Mouse (Mus musculus) macrophage (primary cell): Measurements from ENCODE around the gene Strn4. TPM values are rescaled to one million over a fixed set of nuclear protein-coding genes. Genes with fewer than 3 reads are reported as not detected.

ENCODE experiments used
- H3K27ac ChIP-seq: fragments of 350-480 bp; formaldehyde crosslinking; 2 replicates; pipeline ENCODE4 v1.9.0; 2021
- H3K36me3 ChIP-seq: fragments of 350-480 bp; formaldehyde crosslinking; 2 replicates; pipeline ENCODE4 v1.9.0; 2021; ENCODE audit errors: inconsistent target
- H3K4me3 ChIP-seq: fragments of 350-480 bp; formaldehyde crosslinking; 2 replicates; pipeline ENCODE4 v1.9.0; 2021; ENCODE audit errors: inconsistent target
- H3K79me2 ChIP-seq: fragments of 350-480 bp; formaldehyde crosslinking; 2 replicates; pipeline ENCODE4 v1.9.0; 2021; ENCODE audit errors: inconsistent target
- WGBS: methylation state at CpG from one replicate; pipeline ENCODE4 v1.1.7; 2026; ENCODE audit warnings: inconsistent platforms; ENCODE audit not compliant: missing documents; 5-methylcytosine and 5-hydroxymethylcytosine counted together
- polyA plus RNA-seq: library from polyadenylated mRNA; stranded (reverse); fragments of 250-400 nt; gene quantifications from 3 replicates; pipeline ENCODE4 v1.2.4, GENCODE M21; 2018; ENCODE audit warnings: inconsistent platforms
- total RNA-seq, 78 experiments: library from RNA; depleted of rRNA; stranded (reverse); fragments of 250-400 nt; gene quantifications; 1 replicate in 9 of 78; 2 replicates in 24 of 78; 3 replicates in 43 of 78; 4 replicates in 2 of 78; pipeline ENCODE4 v1.2.4; 2018; ENCODE audit warnings: inconsistent platforms in 56 of 78

Strn4 gene
- 100 to 1,000 TPM in 24 of 26 experiments, 10 to 100 TPM in 2; 81.7 to 358 (median 193) TPM for total RNA-seq (2018; cell fraction: chromatin; rRNA removed)
- total RNA-seq (2018; cell fraction: cytosol; rRNA removed): 10 to 100 TPM; 30.5 to 51.8 (median 41.1) TPM
- 100 to 1,000 TPM in 11 of 26 experiments, 10 to 100 TPM in 15; 51.2 to 188 (median 95.8) TPM for total RNA-seq (2018; cell fraction: nucleus; rRNA removed)
- 26.7 to 43.9 TPM (median 39.6 TPM) in 3 replicates for polyA plus RNA-seq

DNA sequence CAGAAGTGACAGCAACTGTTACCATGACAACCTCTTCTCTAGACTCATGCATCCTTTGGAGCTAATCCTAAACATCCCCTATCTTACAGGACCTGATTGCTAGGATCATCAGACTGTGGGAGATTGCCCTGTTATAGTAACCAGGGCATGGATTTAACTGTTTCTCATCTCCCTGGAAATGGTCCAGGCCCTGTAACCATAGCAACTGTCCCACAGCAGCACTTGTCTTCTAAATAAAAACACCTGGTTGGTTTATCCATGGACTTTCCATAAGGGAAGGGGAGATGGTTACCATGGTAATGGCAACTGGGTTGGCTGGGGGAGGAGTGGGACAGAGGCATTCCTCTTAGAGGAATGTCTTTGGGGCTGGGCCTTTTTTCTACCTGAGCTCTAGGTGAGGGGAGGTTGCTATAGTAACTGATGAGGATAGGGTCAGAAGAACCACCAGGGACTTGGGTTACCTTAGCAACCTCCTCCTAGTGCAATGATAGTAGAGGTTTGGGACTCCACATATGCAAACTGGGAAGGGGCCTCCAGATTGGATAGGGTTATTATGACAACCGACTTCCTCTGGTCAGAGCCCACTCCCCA, at the start of gene Strn4:
Gene Strn4, plus strand, starts transcription at position 539 of the 591 bp plus-strand sequence.
- peak within 1 kb of the TSS; percentile 90 for H3K4me3 ChIP-seq
- WGBS: 0% methylated on average over 1 of the region's 1 CpGs

DNA sequence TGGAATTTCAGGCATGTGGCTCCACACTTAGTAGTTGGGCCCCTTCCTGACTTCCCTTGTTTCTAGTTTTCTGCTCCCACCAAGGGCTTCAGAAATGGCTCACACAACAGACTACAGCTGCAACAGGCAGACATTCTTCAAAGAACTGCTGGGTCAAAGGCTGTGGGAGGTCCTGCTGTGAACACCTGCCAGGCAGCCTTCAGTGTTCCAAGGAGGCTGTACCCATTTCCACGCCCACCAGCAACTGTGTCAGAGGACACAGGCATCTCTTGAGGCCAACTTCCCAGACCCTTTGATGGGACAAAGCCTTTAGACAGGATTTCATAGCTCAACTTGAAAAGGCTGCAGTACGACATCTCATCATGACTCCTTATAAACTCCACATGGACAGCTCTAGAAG, 49.2 kb upstream of the Strn4 start:
- 95% methylated on average over 2 of the region's 2 CpGs for WGBS
- no peaks in the 10 kb centered on the region for H3K79me2 ChIP-seq

More for the DNA sequence above, at the start of gene Strn4:
- Histone ChIP-seq H3K27ac (peak within 1 kb of the TSS; percentile 37; the same call in 1 of the 2 replicates), H3K79me2 (peaks cover 37% of the 10 kb centered on the region), H3K36me3 (0 out of 2 replicates have a peak, but pooled peaks cover 5% of the 10 kb centered on the region)

DNA sequence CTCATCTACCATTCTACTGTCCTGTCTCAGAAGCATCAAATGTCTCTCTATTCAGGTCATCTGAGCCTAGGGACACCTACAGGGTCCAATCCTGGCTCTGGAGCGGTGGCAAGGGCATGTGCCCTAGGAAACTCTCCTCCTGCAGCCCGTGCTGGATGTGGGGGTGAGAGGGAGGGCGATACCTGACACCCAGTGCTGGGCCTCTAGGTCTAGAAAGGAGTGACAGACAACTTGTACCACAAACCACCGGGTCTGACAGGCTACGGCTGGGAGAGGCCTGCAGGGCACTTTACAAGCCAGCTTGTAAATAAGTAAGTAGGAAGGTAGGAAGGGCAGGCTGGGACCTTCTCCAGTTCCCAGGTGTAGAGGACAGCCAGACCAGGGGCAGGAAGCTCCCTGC, 39.8 kb upstream of the Strn4 start:
- H3K27ac ChIP-seq: no peak overlapping the region
- 46% methylated on average over 5 of the region's 5 CpGs for WGBS

More for the DNA sequence above, 49.2 kb upstream of the Strn4 start:
- H3K27ac ChIP-seq: no peak overlapping the region
- H3K36me3 ChIP-seq: no peaks in the 10 kb centered on the region
- no peak overlapping the region for H3K4me3 ChIP-seq

DNA sequence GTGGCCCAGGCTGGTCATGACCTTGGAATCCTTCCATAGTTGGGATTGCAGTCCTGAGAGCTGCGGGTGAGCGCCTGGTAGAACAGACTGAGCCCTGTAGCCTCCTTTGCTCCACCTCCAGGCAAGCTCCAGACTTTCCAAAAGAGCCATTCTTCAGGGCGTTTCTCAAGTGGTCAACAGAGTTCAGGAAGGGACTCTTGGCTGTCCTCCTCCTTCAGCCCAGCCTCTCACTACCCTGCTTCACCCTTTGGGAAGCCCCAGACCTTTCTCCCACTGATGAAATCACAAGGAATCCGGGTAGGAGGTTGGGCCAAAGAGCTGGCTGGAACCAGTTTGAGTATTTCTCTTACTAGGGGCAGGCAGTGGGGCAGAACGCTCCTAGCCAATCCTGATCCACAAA, 35.6 kb upstream of the Strn4 start:
- 97% methylated on average over 5 of the region's 5 CpGs for WGBS
- Histone ChIP-seq H3K79me2 (peaks cover 28% of the 10 kb centered on the region), H3K4me3 (no peak overlapping the region), H3K36me3 (no peaks in the 10 kb centered on the region), H3K27ac (no peak overlapping the region)

More for the DNA sequence above, 39.8 kb upstream of the Strn4 start:
- Histone ChIP-seq H3K4me3 (no peak overlapping the region), H3K36me3 (no peaks in the 10 kb centered on the region), H3K79me2 (no peaks in the 10 kb centered on the region)

DNA sequence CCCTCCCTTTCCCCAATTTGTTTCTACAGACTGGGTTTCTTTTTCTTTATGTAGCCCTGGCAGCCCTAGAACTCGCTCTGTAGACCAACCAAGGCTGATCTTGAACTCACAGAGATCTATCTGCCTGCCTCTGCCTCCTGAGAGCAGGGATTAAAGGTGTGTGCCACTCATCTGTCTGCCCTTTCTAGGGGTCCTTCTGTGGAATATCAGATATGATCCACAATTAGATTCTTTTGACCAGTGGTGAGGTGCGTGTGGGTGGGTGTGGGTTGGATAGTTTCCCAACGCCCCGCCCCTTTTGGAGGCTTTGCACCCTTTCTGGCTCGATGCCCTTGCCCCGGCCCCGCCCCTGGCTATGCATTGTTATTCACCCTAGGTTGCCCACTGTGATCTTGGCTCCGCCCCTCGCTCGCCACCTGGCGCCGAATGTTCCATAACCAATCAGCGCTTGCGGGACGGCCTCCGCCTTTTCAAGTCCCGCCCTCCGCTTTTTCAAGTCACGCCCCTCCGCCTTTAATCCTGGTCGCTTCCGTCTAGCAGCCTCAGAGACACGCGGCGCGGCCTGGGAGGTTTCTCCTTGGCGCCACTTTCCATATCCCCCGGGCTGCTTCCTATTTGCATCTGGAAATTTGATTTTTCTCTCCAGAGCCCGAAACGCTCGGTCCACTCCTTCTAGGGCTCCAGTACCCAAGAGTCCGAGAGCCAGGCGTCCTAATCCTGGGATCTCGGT, 34.7 kb upstream of the Strn4 start, which contains the start of gene Slc1a5:
Gene Slc1a5, plus strand, starts transcription at position 516 of the 730 bp plus-strand sequence.
- Histone ChIP-seq H3K4me3 (peak within 1 kb of the TSS; percentile 72), H3K27ac (peak within 1 kb of the TSS; percentile 25), H3K79me2 (peaks cover 28% of the 10 kb centered on the region), H3K36me3 (no peaks in the 10 kb centered on the region)
- WGBS: 3% methylated on average over 30 of the region's 34 CpGs

DNA sequence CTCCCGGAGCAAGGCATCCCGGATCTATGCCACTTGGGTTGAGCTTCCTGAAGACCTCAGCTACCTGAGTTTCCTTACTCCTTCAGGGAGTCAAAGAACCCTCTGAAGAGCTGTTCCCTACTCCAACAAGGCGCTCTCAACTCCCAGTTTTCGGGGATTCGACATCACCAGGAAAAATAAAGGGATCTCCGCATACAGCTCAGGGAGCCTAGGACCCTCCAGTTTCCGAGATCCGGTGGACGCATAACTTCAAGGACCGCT, 34.2 kb upstream of the Strn4 start:
- Histone ChIP-seq H3K27ac (peak overlapping the region; percentile 25; the same call in 1 of the 2 replicates), H3K36me3 (no peaks in the 10 kb centered on the region), H3K4me3 (peak overlapping the region; percentile 72), H3K79me2 (peaks cover 28% of the 10 kb centered on the region)
- WGBS: under 1% methylated on average over 10 of the region's 10 CpGs

DNA sequence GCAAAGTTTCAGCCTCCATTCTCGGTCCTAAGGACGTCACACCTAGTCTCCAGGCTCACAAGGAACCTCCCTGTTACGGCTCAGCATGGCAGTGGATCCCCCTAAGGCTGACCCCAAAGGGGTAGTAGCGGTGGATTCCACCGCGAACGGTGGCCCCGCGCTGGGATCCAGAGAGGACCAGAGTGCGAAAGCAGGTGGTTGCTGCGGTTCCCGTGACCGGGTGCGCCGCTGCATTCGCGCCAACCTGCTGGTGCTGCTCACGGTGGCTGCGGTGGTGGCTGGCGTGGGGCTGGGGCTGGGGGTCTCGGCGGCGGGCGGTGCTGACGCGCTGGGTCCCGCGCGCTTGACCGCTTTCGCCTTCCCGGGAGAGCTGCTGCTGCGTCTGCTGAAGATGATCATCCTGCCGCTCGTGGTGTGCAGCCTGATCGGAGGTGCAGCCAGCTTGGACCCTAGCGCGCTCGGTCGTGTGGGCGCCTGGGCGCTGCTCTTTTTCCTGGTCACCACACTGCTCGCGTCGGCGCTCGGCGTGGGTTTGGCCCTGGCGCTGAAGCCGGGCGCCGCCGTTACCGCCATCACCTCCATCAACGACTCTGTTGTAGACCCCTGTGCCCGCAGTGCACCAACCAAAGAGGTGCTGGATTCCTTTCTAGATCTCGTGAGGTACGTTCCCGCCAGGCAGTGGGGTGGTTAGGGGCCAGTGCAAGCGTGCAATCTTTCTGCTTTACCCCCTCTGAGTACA, 33.7 kb upstream of the Strn4 start:
- Histone ChIP-seq H3K79me2 (peaks cover 28% of the 10 kb centered on the region), H3K27ac (peak overlapping the region; percentile 59), H3K4me3 (peak overlapping the region; percentile 72), H3K36me3 (no peaks in the 10 kb centered on the region)
- WGBS: under 1% methylated on average over 60 of the region's 60 CpGs

DNA sequence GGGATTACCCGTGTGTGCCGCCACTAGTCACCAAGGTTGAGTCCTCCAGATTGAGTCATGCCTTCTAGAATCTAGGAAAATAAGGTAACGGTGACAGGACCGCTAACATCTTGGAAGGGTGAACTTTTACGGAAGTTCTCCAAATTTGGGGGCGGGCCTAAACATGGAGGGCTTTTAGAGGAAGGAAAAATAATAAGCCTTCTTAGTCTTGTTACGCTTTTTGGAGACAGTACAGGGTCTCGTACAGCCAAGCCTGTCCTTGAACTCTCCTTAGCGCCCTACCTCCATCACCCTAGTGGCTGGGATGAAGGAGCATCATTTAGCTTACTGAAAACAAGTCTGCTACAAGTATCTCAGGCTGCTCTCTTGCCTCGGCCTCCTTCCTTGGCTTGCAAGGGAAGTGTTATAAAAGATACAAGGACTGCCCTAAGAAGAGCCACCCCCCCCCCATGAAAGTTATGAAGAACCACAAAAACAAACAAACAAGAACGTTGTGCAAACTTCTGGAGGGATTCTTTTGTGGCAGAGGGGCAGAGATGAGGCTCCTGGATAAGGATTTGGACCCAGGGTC, 33.0 kb upstream of the Strn4 start:
- under 1% methylated on average over 11 of the region's 11 CpGs for WGBS
- H3K79me2 ChIP-seq: peaks cover 28% of the 10 kb centered on the region

DNA sequence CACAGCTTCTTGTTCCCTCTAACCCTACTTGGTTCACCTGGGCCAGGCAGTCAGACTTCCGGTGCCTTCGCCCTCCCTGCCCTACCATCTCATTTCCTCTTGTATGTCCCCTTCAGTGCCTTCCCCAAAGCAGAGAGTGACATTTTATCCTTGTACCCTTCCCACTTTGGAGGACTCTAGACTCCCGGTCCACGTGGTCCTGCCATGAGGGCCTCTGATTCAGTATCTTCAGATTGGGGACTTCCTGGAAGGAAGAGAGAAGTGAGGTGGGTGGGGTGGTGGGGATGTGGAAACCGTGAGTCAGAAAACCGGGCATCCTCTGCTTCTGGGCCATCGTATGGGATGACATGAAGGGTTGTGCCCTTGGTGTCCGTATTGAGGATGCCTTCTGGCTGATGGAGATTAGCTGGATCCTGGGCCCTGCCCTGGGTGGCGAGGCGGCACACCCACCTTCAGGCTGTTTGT, 32.4 kb upstream of the Strn4 start:
- 24% methylated on average over 9 of the region's 10 CpGs for WGBS
- H3K27ac ChIP-seq: peak overlapping the region; percentile 59
- no peaks in the 10 kb centered on the region for H3K36me3 ChIP-seq
- peak overlapping the region; percentile 72 for H3K4me3 ChIP-seq
- H3K79me2 ChIP-seq: peaks cover 28% of the 10 kb centered on the region

More for the DNA sequence above, 33.0 kb upstream of the Strn4 start:
- Histone ChIP-seq H3K4me3 (peak overlapping the region; percentile 72), H3K36me3 (no peaks in the 10 kb centered on the region), H3K27ac (peak overlapping the region; percentile 59)

DNA sequence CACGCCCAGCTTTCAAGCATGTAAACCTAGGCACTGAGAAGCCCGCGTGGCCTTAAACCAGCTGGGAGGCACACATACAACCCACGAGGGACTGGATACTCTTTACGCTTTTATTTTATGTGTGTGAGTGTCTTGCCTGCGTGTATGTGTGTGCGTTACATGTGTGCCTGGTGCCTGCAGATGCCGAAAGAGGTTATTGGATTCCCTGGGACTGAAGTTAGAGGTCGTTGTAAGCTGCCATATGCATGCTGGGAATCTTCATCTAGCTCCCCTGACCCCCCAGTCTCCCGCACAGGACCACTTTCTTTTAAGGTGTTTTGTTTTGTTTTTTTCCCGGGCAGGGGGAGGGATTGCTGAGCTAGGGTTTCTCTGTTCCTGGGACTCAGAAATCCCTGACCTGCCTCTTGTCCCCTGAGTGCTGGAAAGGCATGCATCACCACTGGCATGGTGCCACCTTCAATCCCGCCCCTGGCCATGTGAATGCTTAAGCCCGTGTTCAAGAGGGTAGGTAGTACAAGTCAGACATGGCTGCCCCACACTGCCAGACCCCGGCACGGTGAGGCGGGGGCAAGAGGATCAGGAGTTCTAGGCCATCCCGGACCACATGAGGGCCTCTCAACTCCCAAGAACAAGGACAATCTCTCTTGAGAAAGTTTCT, 31.8 kb upstream of the Strn4 start:
- Histone ChIP-seq H3K4me3 (peak overlapping the region; percentile 72), H3K27ac (peak overlapping the region; percentile 59), H3K36me3 (no peaks in the 10 kb centered on the region), H3K79me2 (peaks cover 28% of the 10 kb centered on the region)
- WGBS: 54% methylated on average over 17 of the region's 17 CpGs

DNA sequence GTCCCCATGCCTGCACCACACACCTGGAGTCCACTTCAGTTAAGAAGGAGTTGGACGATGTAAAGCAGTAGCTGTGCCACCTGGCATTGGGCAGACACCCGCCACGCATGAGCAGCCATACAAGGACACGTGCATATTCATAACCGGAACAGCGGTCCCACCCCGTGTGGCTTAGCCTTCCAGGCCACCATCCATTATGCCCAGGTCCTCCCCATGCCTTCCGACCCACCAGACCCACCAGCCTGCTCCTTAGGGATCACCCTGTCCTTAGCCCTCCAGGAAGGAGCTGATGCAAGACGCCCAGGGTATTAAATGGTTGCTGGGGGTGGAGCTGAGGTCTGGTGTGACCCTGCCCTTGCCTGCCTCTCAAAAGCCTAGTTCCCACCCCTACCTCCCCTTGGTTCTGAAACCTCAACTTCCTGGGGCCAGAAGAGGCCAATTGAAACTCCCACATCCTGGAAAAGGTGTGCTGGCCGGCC, 31.2 kb upstream of the Strn4 start:
- no peaks in the 10 kb centered on the region for H3K36me3 ChIP-seq
- no peak overlapping the region; the same call in 1 of the 2 replicates for H3K4me3 ChIP-seq
- H3K79me2 ChIP-seq: peaks cover 28% of the 10 kb centered on the region
- WGBS: 61% methylated on average over 10 of the region's 10 CpGs
- peak overlapping the region; percentile 59 for H3K27ac ChIP-seq

DNA sequence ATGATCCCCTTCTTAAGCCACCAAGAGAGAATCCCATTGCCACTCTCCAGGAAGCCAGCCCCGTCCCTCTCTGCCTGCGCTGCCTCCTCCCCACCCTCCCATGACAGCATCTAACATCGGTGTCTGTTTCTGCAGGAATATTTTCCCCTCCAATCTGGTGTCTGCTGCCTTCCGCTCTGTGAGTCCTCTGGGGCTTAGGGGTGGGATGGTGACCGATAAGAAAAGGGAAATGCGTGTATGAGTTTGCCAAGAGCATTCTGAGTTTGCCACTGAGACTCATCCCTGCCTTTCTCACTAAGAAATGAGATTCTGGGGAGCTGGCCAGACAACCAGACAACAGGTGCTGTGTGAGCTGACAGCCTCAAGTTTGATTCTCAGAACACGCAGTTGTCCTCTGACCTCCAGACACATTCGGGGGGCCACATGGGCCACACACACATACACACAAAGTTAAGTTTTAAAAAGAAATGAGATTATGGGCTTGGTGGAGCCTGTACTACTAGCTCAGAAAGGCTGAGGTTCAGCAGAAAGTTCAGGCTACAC, 30.1 kb upstream of the Strn4 start:
- Histone ChIP-seq H3K36me3 (no peaks in the 10 kb centered on the region), H3K27ac (no peak overlapping the region), H3K79me2 (peaks cover 28% of the 10 kb centered on the region), H3K4me3 (no peak overlapping the region)
- 89% methylated on average over 7 of the region's 8 CpGs for WGBS

DNA sequence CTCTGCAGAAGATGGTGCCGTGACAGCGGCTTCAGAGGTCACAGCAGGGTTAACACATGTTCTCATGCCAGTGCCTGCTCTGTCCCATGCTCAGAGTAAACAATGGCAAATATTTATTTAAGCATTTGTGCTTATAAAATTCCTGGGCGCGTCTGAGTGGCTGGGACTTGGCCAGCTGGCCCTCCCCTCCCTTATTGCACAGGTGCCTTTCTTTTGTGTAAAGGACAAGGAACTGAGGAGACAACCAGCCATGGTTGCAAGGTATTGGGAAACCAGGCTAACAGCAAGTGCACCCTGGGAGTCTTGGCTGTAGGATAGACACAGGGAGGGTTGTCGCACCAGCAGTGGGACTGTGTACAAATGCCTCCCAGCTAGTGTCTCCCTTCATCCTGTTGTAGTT, 23.4 kb upstream of the Strn4 start:
- Histone ChIP-seq H3K4me3 (no peak overlapping the region), H3K27ac (no peak overlapping the region), H3K36me3 (0 out of 2 replicates have a peak, but pooled peaks cover 5% of the 10 kb centered on the region), H3K79me2 (no peaks in the 10 kb centered on the region)
- whole genome bisulfite sequencing: 95% methylated on average over 5 of the region's 5 CpGs
